Mouse (Mus musculus) thymus, postnatal 25 days (tissue): ENCODE measurements around the gene Rnf103.
"Not testable (repeated sequence)": the region's sequence is repeated elsewhere in the genome, so short reads cannot be mapped to it uniquely, and the experiment has no call there.

Source experiments
- DNase-seq: peaks from one replicate; pipeline ENCODE4 v3.0.0; 2022

Gene Rnf103

DNA sequence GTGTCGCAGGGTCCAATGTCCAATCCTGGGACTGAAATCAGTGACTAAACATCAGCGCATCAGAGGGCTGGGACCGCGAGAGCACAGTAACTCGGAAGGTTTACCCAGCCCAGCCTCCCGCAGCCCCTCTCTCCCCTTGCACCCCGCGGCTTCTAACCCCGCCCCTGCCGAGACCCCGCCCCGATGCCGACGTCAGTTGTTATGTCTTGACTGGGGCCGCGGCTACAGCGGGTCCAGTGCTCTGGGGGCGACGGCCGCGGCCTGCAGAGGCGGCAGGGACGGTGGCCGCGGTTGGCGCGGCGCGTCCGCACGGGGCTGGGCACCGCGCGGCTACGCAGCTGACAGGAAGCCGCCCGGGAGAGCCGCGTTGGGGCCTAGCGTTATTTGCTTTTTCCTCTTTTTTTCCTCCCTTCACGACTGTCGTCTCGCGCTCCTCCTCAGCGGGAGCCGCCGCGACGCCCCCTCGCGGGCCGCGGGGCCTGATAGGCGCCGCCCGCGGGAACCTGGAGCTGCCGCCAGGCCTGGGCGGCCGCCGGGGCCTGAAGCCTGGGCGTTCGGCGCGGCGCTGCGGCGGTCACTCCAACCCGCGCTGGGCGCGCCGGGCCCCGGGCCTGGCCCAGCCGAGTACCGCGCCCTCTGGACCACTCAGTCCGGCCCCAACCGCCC, at the start of gene Rnf103:
Rnf103 (plus strand) TSS at position 220 of the 666 bp plus-strand sequence.
- DNase-seq, result peak; percentile 94

DNA sequence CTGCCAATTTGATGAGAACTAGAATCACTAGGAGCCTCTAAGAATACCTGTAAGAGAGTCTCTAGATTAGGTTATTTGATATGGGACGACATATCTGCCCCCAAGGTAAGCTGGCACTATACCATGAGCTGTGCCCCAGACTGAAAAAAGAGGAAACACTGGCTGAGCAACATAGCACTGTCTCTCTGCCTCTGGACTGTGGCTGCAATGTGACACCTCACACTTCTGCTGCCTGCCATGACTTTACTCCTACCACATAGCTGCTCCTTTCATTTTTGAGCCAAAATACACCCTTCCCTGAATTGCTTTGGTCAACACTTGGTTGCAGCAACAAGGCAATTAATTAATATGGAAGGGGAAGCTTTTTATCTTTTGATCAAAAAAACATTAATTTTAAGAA, 48.9 kb upstream of the Rnf103 start:
- no peak for DNase-seq

DNA sequence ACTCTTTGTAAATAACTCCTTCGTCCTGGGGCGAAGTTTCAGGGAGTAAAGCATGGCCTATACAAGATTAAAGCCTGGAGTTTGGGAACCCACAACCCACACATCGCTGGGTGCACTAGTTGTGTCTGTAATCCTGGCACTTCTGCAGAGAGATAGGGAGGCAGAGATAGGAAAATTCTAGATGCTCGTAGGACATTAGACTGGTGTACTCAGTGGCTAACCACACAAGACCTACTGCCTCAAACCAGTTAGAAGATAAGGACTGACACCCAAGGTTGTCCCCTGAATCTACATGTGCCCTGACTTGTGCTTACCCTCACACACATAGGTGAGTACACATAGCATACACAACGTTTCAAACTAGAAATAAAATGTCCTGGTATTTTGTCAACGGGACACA, 48.1 kb upstream of the Rnf103 start:
- DNase-seq, result no peak

DNA sequence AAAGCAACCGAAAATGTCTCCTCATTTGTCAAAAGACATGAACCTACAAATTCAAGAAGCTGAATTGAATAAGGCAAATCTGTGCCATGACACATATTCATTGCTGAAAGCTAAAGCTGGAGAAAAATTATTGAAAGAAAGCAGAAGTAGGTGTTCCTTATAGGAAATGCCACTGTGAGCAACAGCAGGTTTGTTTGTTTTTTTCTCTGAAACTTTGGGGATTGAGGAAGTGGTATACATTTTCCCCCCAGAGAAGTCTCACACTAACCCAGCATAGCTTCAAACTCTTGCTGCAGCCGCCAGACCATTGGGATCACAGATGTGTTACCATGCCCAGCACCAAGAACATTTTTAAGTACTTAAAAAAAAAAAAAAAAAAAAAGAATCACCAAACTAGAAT, 40.9 kb upstream of the Rnf103 start:
- DNase-seq, result no peak

DNA sequence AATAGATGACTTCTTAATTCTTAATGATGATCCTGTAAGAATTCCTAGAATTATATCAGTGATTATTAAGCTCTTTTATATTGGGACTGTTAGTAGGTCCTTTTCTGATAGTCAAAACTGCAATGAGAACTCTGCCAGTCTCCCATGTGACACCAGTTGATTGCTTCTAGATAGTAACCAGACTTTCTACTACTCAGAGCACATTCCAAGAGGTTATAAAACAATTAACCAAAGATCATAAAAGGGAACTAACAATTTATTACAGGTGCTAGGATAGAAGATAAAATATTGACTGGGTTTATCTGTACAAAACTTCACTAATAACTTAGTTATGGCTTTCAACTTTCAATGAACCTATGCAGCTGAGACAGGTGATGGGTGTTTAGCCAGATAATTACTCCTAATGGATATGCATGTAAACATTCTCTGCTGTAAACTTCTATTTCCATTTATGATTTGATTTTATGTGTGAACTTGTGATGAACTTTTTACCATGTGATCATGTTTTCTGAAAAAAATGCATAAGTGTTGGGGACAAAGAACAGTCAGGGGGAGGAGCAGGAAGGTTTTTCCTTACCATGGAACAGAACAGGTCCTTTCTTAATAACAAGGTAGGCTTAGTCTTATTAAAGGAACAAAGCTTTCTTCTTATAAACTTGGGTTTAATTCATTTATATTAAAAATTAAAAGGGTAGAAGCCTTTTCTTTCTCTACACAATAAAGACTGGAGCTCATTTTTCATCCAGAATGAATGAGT, 39.5 kb upstream of the Rnf103 start:
- DNase-seq, result not testable (repeated sequence)

DNA sequence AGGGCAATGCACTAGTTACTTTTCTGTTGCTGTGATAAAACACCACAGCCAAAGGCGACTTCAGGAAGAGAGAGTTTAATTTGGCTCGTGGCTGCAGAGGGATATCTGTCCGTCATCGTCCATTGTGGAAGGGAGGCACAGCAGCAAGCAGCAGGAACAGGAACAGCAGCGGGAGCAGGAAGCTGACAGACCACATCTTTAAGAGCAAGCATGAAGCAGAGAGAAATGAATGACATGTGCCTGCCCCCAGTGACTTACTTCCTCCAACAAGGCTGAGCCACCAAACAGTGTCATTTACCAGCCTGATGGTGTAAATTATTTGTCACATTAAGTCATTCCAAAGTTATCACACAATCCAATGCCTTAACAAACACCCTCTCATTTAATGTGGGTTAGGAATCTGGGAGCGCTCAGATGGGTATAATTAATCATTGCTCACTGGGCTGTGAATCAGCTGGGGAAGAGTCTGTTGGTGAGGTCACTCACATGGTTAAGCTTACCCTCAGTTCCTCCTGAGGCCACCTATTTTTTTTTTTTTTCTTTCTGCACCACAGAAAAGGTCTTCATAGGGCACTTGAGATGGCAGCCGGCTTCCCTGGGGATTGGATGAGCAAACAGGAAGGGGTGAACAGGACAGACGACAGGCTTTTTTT, 35.6 kb upstream of the Rnf103 start:
- DNase-seq, result no peak

DNA sequence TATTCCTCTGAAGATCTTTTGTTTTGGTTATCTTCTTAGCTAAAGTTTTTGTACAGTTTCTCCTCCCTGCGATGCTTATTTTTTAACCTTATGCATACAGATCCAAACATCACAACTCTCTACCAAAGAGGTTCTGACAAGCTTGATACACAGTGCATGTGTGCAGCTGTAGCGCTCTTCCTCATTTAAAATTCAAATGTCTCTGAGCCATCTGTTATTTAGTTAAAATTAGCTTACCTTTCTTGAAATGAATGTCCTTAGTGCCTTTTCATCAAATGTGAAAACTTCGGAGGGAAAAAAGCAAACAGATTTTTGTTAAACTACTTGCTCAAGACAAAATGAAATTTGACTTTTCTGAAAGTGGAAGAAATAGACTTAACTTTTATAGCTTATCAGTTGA, 28.5 kb upstream of the Rnf103 start:
- no peak for DNase-seq

DNA sequence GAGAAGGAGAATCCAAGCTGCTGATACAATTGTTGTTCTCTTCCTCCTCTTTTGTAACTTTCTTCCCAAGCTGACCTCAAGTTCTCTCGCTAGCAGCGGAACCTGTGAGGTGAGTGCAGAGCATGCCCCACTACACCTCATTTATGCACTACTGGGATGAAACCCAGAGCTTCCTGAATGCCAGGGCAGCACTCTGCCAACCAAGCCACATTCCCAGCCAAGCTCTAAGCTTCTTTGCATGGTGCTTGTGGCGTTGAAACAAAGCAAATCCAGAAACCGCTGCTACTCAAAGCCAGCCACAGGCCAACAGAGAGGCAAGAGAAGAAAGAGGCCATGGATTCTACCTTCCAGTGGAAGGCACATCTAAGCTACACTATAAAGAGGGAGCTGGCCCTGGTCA, 25.9 kb upstream of the Rnf103 start:
- DNase-seq, result no peak

DNA sequence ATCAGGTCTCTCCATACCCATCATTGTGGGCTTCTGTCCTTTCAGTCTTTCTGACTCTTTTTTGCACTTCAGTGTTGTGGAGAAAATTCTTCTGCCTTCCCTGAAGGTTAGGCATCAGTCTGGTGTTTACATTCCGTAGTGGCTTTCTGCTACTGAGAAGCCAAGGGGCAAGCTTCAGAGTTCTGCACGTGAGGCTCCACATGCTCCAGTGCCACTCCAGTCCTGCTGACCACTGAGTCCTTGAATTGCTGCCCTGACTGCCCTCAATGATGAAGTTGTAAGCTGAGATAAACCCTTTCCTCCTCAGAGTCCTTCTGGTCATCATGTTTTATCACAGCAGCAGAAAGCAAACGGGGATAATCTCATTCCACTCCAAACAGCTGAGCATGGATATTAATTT, 24.4 kb upstream of the Rnf103 start:
- no peak for DNase-seq

DNA sequence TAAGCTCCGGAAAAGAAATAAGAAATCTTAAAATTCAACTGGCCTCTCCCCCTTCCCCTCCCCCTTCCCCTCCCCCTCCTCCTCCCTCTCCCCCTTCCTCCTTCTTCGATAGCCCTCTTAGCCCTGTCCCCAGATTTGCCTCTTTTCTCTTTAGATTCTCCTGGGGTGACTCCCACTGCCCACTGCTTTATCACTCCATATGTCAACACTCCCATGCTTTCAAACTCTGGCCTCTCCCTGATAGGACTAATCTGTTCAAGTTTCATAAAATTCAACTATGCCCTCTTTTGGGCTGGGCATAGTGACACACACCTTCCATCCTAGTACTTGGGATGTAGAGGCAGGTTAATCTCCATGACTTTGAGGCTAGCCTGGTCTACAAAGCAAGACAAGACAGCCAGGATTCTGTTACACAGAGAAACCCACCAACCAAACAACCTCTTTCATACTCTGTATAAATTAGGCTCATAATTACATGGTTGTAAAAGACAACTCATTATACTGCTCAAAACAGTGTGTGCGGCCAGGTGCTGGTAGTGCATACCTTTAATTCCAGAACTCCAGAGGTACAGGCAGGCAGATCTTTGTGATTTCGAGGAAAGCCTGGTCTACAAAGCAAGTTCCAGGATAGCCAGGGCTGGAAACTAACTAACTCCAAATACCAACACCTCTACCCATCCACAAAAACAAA, 21.7 kb upstream of the Rnf103 start:
- no peak for DNase-seq

DNA sequence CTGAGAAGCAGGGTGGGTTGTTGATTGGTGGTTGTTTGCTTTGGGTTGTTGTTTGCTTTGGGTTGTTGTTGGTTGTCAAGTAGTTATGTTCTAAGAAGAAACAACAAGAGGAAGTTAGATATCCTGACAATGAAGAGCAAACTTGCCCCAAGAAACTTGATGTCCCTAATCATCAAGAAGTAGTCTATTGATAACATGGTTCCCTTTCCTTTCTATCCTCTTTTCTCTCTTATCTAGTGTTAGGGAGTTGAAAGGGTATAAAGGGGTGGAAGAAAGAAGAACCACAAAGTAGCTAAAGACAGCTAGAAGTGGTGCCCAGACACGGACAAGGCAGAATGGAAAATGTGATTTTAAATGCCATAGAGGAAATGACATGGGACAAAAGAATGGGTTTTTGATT, 20.9 kb upstream of the Rnf103 start:
- no peak for DNase-seq

DNA sequence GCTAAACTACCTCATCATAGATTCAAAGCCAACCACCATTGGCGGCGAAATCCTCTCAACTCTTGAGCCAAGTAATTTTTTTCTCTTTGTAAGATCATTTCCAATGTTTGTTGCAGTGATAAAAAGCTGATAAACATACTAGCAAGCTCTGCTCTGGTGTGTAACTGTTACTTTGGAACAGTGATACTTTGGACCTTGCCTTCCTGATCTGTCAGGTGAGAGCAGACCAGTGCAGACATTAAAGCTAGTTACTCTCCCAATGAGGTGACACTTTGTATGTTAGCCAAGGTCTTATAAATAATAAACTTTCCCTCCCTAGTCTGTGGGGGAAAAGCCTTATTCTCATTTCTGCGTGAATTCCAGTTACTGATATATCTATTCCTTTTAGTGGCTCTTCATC, 18.1 kb upstream of the Rnf103 start:
- DNase-seq, result no peak

DNA sequence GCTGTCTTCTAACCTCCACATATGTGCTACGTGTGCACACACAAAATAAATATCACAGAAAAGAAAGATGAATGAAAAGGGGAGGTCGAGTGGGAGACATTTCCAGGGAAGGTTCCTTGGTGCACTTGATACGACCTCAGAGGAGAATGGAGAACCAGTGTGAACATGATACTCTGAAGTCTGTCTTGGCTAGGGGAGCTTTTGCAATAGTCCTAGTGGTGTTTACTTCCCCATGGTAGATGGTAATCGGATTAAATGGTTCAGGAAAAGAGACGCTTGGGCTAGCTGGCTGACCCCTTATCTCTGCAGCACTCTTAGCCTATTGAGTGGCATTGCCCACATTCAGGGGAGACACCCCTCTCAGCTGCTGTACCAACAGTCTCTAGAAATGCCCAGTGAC, 16.9 kb upstream of the Rnf103 start:
- no peak for DNase-seq

DNA sequence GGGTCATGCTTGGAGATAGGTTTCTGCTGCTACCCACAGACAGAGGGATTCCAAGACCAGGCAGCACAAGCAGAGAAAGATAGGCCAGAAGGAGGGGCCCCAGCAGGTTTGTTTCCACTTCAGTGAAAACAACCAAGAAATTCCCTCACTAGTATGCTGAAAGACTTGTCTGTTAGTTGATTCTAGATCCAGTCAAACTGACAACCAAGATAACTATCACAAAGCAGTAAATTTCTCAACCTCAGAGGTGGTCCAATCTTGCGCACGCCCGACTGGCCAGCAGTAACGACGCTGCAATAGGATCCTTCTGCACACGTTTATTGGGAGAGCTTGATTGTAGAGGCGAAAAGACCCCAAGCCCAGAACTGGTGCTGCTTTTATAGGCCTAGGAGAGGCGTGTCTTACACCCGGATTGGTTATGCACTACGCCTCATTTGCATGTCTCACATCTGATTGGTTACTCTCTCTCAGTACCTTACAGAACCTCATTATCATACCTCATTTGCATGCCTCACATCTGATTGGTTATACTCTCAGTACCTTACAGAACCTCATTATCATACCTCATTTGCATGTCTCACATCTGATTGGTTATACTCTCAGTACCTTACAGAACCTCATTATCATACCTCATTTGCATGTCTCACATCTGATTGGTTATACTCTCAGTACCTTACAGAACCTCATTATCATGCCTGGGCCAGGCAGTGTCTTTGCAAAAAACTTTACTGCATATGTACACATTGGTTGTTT, 14.7 kb upstream of the Rnf103 start:
- DNase-seq, result not testable (repeated sequence)

DNA sequence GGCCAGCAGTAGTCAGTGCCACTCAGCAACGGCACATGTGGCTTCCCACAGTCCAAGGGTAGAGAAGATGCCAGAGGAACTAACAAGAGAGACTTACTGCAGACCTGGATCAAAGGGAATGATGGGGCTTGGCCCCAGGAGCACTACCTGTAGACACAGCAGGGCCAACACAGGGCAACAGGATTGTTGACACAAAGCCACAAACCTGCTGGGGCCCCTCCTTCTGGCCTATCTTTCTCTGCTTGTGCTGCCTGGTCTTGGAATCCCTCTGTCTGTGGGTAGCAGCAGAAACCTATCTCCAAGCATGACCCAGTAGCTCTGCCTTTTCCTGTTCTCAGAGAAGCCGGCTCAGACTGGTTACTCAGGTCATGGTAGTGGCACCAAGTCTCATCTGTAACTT, 14.1 kb upstream of the Rnf103 start:
- DNase-seq, result not testable (repeated sequence)

DNA sequence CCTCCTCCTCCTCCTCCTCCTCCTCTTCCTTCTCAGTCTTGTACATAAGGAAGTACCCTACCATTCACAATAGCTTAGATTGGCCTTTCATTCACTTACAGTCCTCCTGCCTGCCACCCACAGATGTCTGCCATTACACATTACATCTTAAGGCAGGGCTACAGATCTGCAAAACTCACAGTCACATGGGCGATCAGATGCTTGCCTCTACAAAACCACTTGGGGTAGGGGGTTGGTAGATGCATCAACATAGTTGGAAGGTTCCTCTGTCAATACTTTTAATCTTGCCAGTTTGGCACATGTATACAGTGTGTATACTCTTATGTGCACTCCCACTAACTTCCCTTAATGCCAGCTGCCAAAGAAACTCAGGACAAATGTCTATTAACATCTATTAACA, 13.6 kb upstream of the Rnf103 start:
- no peak for DNase-seq

DNA sequence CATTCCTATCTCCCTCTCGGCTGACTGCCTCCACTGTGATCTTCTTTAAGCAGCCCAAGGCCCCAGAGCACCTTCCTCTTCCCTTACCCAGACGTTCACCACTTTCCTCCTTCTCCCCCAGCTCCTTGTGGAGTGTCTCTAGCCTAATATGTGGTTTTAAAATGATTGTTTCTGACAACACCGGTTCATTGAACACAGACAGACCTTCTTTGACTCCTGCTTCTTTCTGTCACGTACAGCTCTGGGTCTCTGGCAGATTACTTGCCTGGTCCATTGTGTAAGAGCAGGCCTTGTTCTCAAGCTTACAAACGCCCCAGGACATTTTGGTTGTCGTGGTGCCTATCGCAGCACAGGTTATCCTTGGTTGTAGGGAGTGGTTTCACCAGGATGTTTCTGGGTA, 12.6 kb upstream of the Rnf103 start:
- DNase-seq, result no peak

DNA sequence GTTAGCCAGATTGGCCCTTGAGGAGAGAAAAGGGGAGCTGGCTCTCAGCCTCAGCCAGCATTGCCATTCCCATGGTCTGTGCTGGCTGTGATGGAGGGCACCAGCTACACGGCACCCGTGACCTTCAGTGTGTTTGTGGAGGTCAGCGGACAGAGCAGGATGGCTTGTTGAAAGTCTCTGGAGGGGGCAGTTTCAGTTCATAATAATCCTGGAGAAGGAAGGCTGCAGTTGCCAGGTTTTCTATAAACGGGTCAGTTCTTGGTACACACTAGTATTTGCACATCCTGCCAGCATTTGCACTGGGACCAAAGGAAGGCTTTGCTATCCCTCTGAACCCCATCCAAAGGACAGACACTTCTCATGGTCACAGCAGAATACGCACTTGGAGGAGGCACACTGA, 8.4 kb upstream of the Rnf103 start:
- DNase-seq, result no peak

DNA sequence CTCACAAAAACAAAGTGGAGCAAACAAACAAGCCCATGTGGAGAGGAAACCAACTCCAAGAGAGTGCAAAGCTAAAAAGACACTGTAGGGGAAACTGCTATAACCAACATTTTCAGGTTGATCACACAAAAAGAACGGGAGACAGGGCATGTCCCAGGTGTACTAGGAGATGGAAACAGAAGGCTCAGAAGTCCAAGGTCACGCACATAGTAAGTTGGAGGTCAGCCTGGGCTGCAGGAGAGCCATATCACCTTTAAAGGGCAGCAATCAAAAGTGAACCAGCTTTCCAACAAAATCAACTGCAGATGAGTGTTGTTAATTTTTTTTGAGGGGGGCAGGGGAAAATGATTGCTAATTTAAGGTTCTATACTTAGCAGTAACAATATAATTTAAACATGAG, 7.5 kb upstream of the Rnf103 start:
- no peak for DNase-seq

DNA sequence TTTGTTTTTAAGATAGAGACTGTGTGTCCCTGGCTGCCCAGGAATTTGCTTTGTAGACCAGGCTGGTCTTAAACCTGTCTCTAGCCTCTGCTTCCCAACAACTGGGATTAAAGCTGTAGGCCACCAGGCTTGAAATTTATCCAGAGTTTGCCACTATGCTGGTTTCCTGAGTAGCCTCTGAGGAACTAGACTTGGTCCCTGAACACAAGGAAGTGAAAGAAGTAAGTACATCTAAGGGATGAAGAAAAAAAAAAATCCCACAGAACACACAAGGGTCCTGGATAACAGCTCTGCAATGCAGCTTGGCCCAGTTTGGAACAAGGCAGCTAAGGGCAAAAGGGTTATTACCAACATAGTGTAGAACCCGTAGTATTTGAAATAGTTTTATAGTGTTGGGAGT, 6.8 kb upstream of the Rnf103 start:
- no peak for DNase-seq

DNA sequence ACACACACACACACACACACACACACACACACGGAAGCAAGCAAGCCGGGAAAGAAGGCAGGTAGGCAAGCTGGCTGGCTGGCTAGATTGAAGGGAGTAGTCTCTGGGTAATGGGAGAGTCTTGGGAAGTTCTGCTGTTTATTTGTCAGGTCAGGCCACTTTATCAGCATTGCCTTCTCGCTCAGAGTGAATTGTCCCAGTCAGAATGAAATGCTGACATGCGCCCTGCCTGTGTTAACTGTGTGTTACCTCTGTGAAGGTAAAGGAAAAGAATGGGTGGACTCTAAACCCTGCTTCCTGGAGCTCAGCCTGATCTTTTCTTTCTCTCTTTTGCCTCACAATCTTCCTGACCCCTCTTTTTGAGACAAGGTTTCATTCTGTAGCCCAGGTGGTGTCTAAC, 5.7 kb upstream of the Rnf103 start:
- DNase-seq, result no peak

DNA sequence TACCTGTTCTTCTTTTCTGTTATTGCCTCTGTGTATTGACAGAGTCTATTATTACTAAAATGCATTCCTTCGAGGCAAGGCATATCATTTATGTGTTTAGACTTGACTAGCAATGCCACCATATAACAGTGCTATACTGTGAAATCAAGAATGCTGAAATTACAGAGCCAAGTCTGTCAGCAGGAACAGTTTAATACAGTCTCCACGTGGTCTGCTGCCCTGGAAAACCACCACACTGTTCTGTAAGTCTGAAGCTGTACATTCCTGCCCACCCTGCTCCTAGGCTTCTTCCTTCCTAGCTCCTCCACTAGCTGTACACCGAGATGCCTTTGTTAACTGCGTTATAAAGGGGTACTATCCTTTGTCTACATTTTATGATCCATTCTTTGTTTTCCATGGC, 1.6 kb upstream of the Rnf103 start:
- no peak for DNase-seq
